Mouse (Mus musculus) stomach, embryonic 15.5 days (tissue): ENCODE measurements around the gene Gm9803. TPM values are rescaled to one million over a fixed set of nuclear protein-coding genes. Genes with fewer than 3 reads are reported as not detected.

Experiments
- ATAC-seq: fragments of 200-750 bp; cut with Nextera tagmentation; 2 replicates; pipeline ENCODE4 v1.8.0; 2017; ENCODE audit warnings: low read depth, moderate number of reproducible peaks, moderate TSS enrichment; ENCODE audit not compliant: insufficient read depth, low FRiP score
- H3K27ac ChIP-seq: fragments of 300-500 bp; sonication (generic); 2 replicates; pipeline ENCODE4 v1.5.1; 2015; ENCODE audit warnings: mild to moderate bottlenecking, inconsistent platforms
- H3K27me3 ChIP-seq: fragments of 300-500 bp; sonication (generic); replicated peaks from 2 replicates; pipeline ENCODE4 v1.6.1; 2015; ENCODE audit warnings: inconsistent platforms
- H3K36me3 ChIP-seq: fragments of 300-500 bp; sonication (generic); 2 replicates; pipeline ENCODE4 v1.6.1; 2015; ENCODE audit warnings: inconsistent platforms
- H3K4me1 ChIP-seq: fragments of 300-500 bp; sonication (generic); 2 replicates; pipeline ENCODE4 v1.6.1; 2015; ENCODE audit warnings: inconsistent platforms
- H3K4me2 ChIP-seq: fragments of 300-500 bp; sonication (generic); 2 replicates; pipeline ENCODE4 v1.6.1; 2015; ENCODE audit warnings: mild to moderate bottlenecking, inconsistent platforms
- H3K4me3 ChIP-seq: fragments of 300-500 bp; sonication (generic); replicated peaks from 2 replicates; pipeline ENCODE4 v1.5.1; 2015; ENCODE audit warnings: inconsistent platforms
- H3K9ac ChIP-seq: fragments of 300-500 bp; sonication (generic); 2 replicates; pipeline ENCODE4 v1.6.1; 2015; ENCODE audit warnings: inconsistent platforms
- H3K9me3 ChIP-seq: fragments of 300-500 bp; sonication (generic); 2 replicates; pipeline ENCODE4 v1.6.1; 2016; ENCODE audit warnings: inconsistent platforms
- WGBS: fragments of 180-500 bp; shearing (Covaris S2); methylation state at CpG from one replicate; pipeline ENCODE4 v1.1.7; 2015; 5-methylcytosine and 5-hydroxymethylcytosine counted together
- polyA plus RNA-seq: library from polyadenylated mRNA; unstranded; fragments of >200 nt; fragmentation: Nextera tagmentation; extraction: Ambion mirVana; gene quantifications from 2 replicates; pipeline ENCODE4 v1.2.1, GENCODE M21; 2015

Gm9803 gene
- polyA plus RNA-seq, 1 experiment from 2014 or later = 36.0 TPM

- H3K27me3 ChIP-seq = no peaks in the 10 kb centered on the region
- no peak overlapping the region for H3K9ac ChIP-seq
- H3K27ac ChIP-seq = peak overlapping the region; percentile 2; the same call in 1 of the 2 replicates
- no peaks in the 10 kb centered on the region for H3K9me3 ChIP-seq
- no peak for ATAC-seq
- no peak overlapping the region for H3K4me2 ChIP-seq
- 0 out of 2 replicates have a peak, but pooled peaks cover 3% of the 10 kb centered on the region for H3K36me3 ChIP-seq
- H3K4me3 ChIP-seq = no peak overlapping the region
- peaks cover 10% of the 10 kb centered on the region for H3K4me1 ChIP-seq
- WGBS = 52% methylated on average over 4 of the region's 4 CpGs
These were observed 6.0 kb upstream of the Gm9803 start for GRCm38 (mm10) chr10:43517836-43518235.

GRCm38 (mm10) chr10:43518368-43518767, 5.5 kb upstream of the Gm9803 start:
- Histone ChIP-seq H3K4me1 (peaks cover 10% of the 10 kb centered on the region), H3K27me3 (no peaks in the 10 kb centered on the region), H3K36me3 (no peaks in the 10 kb centered on the region), H3K9me3 (no peaks in the 10 kb centered on the region), H3K4me3 (no peak overlapping the region), H3K9ac (no peak overlapping the region), H3K4me2 (no peak overlapping the region), H3K27ac (no peak overlapping the region)
- ATAC-seq = peak; percentile 40; the same call in 1 of the 2 replicates
- 62% methylated on average over 13 of the region's 13 CpGs for WGBS

GRCm38 (mm10) chr10:43519977-43520376, 3.9 kb upstream of the Gm9803 start:
- Histone ChIP-seq H3K27me3 (no peaks in the 10 kb centered on the region), H3K9me3 (no peaks in the 10 kb centered on the region), H3K36me3 (no peaks in the 10 kb centered on the region), H3K9ac (no peak overlapping the region), H3K4me2 (no peak overlapping the region), H3K4me3 (no peak overlapping the region), H3K4me1 (peaks cover 10% of the 10 kb centered on the region), H3K27ac (no peak overlapping the region)
- ATAC-seq = no peak
- WGBS = 98% methylated on average over 2 of the region's 2 CpGs

- Histone ChIP-seq H3K27ac (peak overlapping the region; percentile 67), H3K27me3 (no peaks in the 10 kb centered on the region), H3K9ac (no peak overlapping the region), H3K36me3 (peaks cover 39% of the 10 kb centered on the region), H3K9me3 (no peaks in the 10 kb centered on the region), H3K4me1 (peaks cover 8% of the 10 kb centered on the region; the same call in 1 of the 2 replicates), H3K4me3 (no peak overlapping the region), H3K4me2 (no peak overlapping the region)
- ATAC-seq = peak; percentile 80
- WGBS = 50% methylated on average over 15 of the region's 15 CpGs
These were observed 3.7 kb downstream of the Gm9803 start for GRCm38 (mm10) chr10:43527283-43528269.

- peaks cover 28% of the 10 kb centered on the region for H3K36me3 ChIP-seq
- 60% methylated on average over 1 of the region's 1 CpGs for WGBS
These were observed 10.5 kb downstream of the Gm9803 start for GRCm38 (mm10) chr10:43534382-43534781.

GRCm38 (mm10) chr10:43537652-43538051, 13.8 kb downstream of the Gm9803 start:
- H3K27ac ChIP-seq = no peak overlapping the region
- no peaks in the 10 kb centered on the region for H3K27me3 ChIP-seq
- H3K9ac ChIP-seq = no peak overlapping the region
- H3K4me2 ChIP-seq = no peak overlapping the region
- peaks cover 11% of the 10 kb centered on the region; the same call in 1 of the 2 replicates for H3K4me1 ChIP-seq
- H3K9me3 ChIP-seq = no peaks in the 10 kb centered on the region
- no peak overlapping the region for H3K4me3 ChIP-seq
- no peaks in the 10 kb centered on the region for H3K36me3 ChIP-seq
- 92% methylated on average over 7 of the region's 7 CpGs for WGBS
- no peak for ATAC-seq

More at GRCm38 (mm10) chr10:43534382-43534781, 10.5 kb downstream of the Gm9803 start:
- Histone ChIP-seq H3K27me3 (no peaks in the 10 kb centered on the region), H3K27ac (no peak overlapping the region), H3K9ac (no peak overlapping the region), H3K4me2 (no peak overlapping the region), H3K9me3 (no peaks in the 10 kb centered on the region), H3K4me1 (peaks cover 3% of the 10 kb centered on the region; the same call in 1 of the 2 replicates), H3K4me3 (no peak overlapping the region)
- ATAC-seq = no peak

GRCm38 (mm10) chr10:43538831-43539230, 14.9 kb downstream of the Gm9803 start:
- Histone ChIP-seq H3K4me2 (no peak overlapping the region), H3K9ac (no peak overlapping the region), H3K36me3 (no peaks in the 10 kb centered on the region), H3K27ac (no peak overlapping the region), H3K27me3 (no peaks in the 10 kb centered on the region), H3K4me3 (no peak overlapping the region), H3K9me3 (no peaks in the 10 kb centered on the region), H3K4me1 (peaks cover 11% of the 10 kb centered on the region; the same call in 1 of the 2 replicates)
- no peak for ATAC-seq
- WGBS = 81% methylated on average over 5 of the region's 5 CpGs

GRCm38 (mm10) chr10:43539746-43540310, 15.9 kb downstream of the Gm9803 start:
- H3K36me3 ChIP-seq = no peaks in the 10 kb centered on the region
- H3K4me1 ChIP-seq = peaks cover 11% of the 10 kb centered on the region; the same call in 1 of the 2 replicates
- H3K27ac ChIP-seq = no peak overlapping the region; the same call in 1 of the 2 replicates

GRCm38 (mm10) chr10:43540442-43541152, 16.7 kb downstream of the Gm9803 start, which contains the start of gene 1700021F05Rik:
1700021F05Rik (minus strand) TSS chr10:43540994.
- under 1% methylated on average over 35 of the region's 56 CpGs for WGBS
- peak within 1 kb of the TSS; percentile 94 for H3K9ac ChIP-seq
- no peaks in the 10 kb centered on the region for H3K9me3 ChIP-seq
- H3K27me3 ChIP-seq = no peaks in the 10 kb centered on the region
- H3K4me3 ChIP-seq = peak within 1 kb of the TSS; percentile 98
- H3K4me1 ChIP-seq = peaks cover 11% of the 10 kb centered on the region; the same call in 1 of the 2 replicates
- peak; percentile 99 for ATAC-seq
- no peaks in the 10 kb centered on the region for H3K36me3 ChIP-seq
- peak within 1 kb of the TSS; percentile 77 for H3K27ac ChIP-seq
- H3K4me2 ChIP-seq = peak within 1 kb of the TSS; percentile 64

More at GRCm38 (mm10) chr10:43539746-43540310, 15.9 kb downstream of the Gm9803 start:
- Histone ChIP-seq H3K9me3 (no peaks in the 10 kb centered on the region), H3K9ac (peak overlapping the region; percentile 94), H3K4me2 (peak overlapping the region; percentile 64), H3K27me3 (no peaks in the 10 kb centered on the region), H3K4me3 (peak overlapping the region; percentile 98)
- 15% methylated on average over 12 of the region's 12 CpGs for WGBS
- no peak for ATAC-seq

- peaks cover 11% of the 10 kb centered on the region; the same call in 1 of the 2 replicates for H3K4me1 ChIP-seq
- peak overlapping the region; percentile 98 for H3K4me3 ChIP-seq
- no peak overlapping the region for H3K9ac ChIP-seq
- no peaks in the 10 kb centered on the region for H3K9me3 ChIP-seq
- H3K27ac ChIP-seq = no peak overlapping the region
- no peaks in the 10 kb centered on the region for H3K36me3 ChIP-seq
- no peaks in the 10 kb centered on the region for H3K27me3 ChIP-seq
- peak overlapping the region; percentile 41 for H3K4me2 ChIP-seq
- ATAC-seq = no peak
- WGBS = 37% methylated on average over 8 of the region's 8 CpGs
These were observed 17.3 kb downstream of the Gm9803 start for GRCm38 (mm10) chr10:43541153-43541544.

- Histone ChIP-seq H3K4me2 (no peak overlapping the region), H3K36me3 (no peaks in the 10 kb centered on the region), H3K4me1 (no peaks in the 10 kb centered on the region), H3K27ac (no peak overlapping the region), H3K9me3 (no peaks in the 10 kb centered on the region), H3K4me3 (no peak overlapping the region), H3K9ac (no peak overlapping the region), H3K27me3 (no peaks in the 10 kb centered on the region)
- WGBS = 56% methylated on average over 5 of the region's 5 CpGs
- ATAC-seq = no peak
These were observed 25.5 kb downstream of the Gm9803 start for GRCm38 (mm10) chr10:43549411-43549810.
